Mouse (Mus musculus): ENCODE data around the gene Sik2. TPM values are rescaled to one million over a fixed set of nuclear protein-coding genes. Genes with fewer than 3 reads are reported as not detected.

Gene Sik2
- polyA plus RNA-seq, 1 experiment: 9.9 TPM

DNA sequence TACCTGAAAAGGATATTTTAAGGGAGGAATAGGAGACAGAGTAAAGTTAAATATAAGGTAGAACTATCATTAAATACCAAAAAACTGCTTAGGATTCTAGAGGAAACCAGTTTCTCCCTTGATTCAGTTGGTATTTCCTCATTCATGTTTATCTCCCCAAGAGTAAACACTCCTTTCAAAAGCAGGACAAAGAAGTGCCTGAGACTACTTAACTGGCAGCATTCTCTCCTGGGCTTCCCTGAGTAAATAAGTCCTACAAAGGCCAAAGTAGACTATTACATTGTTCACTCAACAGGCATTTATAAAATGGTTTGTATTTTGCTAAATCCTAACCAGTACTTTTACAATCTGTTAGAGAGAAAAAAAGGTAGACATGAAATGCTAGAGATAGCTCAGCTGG is 22.2 kb downstream of the Sik2 start:
- Histone ChIP-seq H3K27ac (ENCODE audit: insufficient read depth, low read depth, low read length) (no peak overlapping the region), H3K27me3 (ENCODE audit: control insufficient read depth, insufficient read depth, low read length) (no peaks in the 10 kb centered on the region), H3K36me3 (ENCODE audit: control insufficient read depth, insufficient read depth, low read length) (0 out of 2 replicates have a peak, but pooled peaks cover 2% of the 10 kb centered on the region), H3K4me3 (ENCODE audit: low read depth, low read length) (no peak overlapping the region), H3K4me1 (ENCODE audit: control insufficient read depth, insufficient read depth, insufficient read length, low read length) (no peaks in the 10 kb centered on the region)
- TF ChIP-seq CTCF (IDR thresholded peaks at IDR 0.05; ENCODE audit: extremely low read depth, insufficient read length, insufficient replicate concordance, low read depth, low read length) (no peak), POLR2A (IDR thresholded peaks at IDR 0.05; ENCODE audit: low read depth, low read length) (no peak)

DNA sequence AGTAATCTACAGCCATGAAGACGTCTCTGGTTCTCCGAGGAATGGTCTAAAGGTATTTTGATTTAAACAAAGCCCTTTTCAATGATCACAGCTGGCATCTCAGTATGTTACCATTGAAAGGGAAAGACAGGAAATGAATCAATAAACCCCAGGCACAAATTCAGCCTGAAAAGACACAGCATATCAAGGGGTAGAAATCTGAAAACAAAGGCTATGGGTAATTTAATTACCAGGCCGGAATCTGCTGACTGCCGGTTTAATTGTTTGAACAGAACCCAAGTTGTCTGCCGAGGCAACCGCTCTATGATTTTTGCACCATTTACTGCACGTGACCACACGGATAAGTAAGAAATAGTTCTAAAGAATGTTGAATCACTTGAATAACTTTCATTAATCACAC is 22.8 kb downstream of the Sik2 start:
- no peak overlapping the region for H3K4me3 ChIP-seq (ENCODE audit: low read depth, low read length)
- H3K36me3 ChIP-seq (ENCODE audit: control insufficient read depth, insufficient read depth, low read length): 0 out of 2 replicates have a peak, but pooled peaks cover 2% of the 10 kb centered on the region
- no peaks in the 10 kb centered on the region for H3K4me1 ChIP-seq (ENCODE audit: control insufficient read depth, insufficient read depth, insufficient read length, low read length)
- H3K27ac ChIP-seq (ENCODE audit: insufficient read depth, low read depth, low read length): no peak overlapping the region
- no peaks in the 10 kb centered on the region for H3K27me3 ChIP-seq (ENCODE audit: control insufficient read depth, insufficient read depth, low read length)
- WGBS: 53% methylated on average over 8 of the region's 8 CpGs
- TF ChIP-seq CTCF (IDR thresholded peaks at IDR 0.05; ENCODE audit: extremely low read depth, insufficient read length, insufficient replicate concordance, low read depth, low read length): no peak
- TF ChIP-seq POLR2A (IDR thresholded peaks at IDR 0.05; ENCODE audit: low read depth, low read length): no peak

DNA sequence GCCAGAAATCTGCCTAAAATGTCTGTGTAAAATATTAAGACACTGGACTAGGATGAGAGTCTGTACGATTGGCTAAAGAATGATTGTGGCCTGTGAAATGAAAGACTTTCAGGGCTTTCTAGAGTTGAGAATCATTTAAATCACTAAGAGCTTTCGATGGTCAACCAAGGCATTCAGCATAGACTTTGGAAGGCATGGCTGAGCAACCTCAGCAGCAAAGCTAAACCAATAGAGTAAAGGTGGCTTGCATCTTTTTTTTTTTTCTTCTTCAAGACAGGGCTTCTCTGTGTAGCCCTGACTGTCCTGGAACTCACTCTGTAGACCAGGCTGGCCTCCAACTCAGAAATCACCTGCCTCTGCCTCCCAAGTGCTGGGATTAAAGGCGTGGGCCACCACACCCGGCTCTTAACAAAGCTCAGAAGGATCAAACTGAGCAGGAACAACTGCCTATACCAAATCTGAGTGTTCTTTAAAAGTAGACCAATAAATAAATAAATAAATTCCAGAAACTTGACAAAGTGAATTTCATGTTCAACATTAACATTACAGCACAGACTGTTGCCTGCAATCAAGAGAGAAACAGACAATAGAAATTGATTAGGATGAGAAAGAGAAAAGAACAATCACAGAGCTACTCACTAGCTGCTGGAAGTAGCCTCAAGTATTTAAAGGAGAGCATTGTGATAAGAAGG is 27.2 kb downstream of the Sik2 start:
- no peaks in the 10 kb centered on the region for H3K4me1 ChIP-seq (ENCODE audit: control insufficient read depth, insufficient read depth, insufficient read length, low read length)
- TF ChIP-seq CTCF (IDR thresholded peaks at IDR 0.05; ENCODE audit: extremely low read depth, insufficient read length, insufficient replicate concordance, low read depth, low read length): no peak
- TF ChIP-seq POLR2A (IDR thresholded peaks at IDR 0.05; ENCODE audit: low read depth, low read length): no peak
- H3K36me3 ChIP-seq (ENCODE audit: control insufficient read depth, insufficient read depth, low read length): no peaks in the 10 kb centered on the region
- H3K27me3 ChIP-seq (ENCODE audit: control insufficient read depth, insufficient read depth, low read length): no peaks in the 10 kb centered on the region
- 85% methylated on average over 4 of the region's 4 CpGs for WGBS
- no peak overlapping the region for H3K27ac ChIP-seq (ENCODE audit: insufficient read depth, low read depth, low read length)
- no peak overlapping the region for H3K4me3 ChIP-seq (ENCODE audit: low read depth, low read length)

DNA sequence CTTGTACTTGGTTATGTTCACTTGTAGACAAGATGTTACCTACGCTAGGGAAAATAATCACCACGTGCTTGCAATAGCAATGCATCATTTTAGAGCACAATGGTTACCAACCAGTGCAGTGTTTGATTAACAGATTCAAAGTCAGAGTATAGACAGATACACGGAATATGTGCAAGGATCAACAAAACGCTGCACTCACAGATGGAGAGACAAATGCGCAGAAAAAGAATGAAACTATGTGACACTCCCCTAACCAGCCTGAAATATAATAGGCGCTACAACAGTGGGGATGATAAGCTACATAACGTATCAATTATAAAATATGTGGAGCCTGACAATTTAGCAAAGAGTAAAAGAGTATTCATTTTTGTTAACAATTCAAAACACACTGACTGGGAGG is 34.2 kb downstream of the Sik2 start:
- WGBS: 91% methylated on average over 7 of the region's 7 CpGs

GRCm38 (mm10) chr9:50970413-50970812 is 38.5 kb downstream of the Sik2 start:
- H3K36me3 ChIP-seq (ENCODE audit: control insufficient read depth, insufficient read depth, low read length): no peaks in the 10 kb centered on the region
- H3K27me3 ChIP-seq (ENCODE audit: control insufficient read depth, insufficient read depth, low read length): no peaks in the 10 kb centered on the region
- 82% methylated on average over 4 of the region's 4 CpGs for WGBS
- no peak overlapping the region for H3K27ac ChIP-seq (ENCODE audit: insufficient read depth, low read depth, low read length)
- H3K4me3 ChIP-seq (ENCODE audit: low read depth, low read length): no peak overlapping the region
- H3K4me1 ChIP-seq (ENCODE audit: control insufficient read depth, insufficient read depth, insufficient read length, low read length): peaks cover 2% of the 10 kb centered on the region; the same call in 1 of the 2 replicates
- TF ChIP-seq POLR2A (IDR thresholded peaks at IDR 0.05; ENCODE audit: low read depth, low read length): no peak
- TF ChIP-seq CTCF (IDR thresholded peaks at IDR 0.05; ENCODE audit: extremely low read depth, insufficient read length, insufficient replicate concordance, low read depth, low read length): no peak

More for the DNA sequence above, 34.2 kb downstream of the Sik2 start:
- H3K4me1 ChIP-seq (ENCODE audit: control insufficient read depth, insufficient read depth, insufficient read length, low read length): no peaks in the 10 kb centered on the region
- H3K36me3 ChIP-seq (ENCODE audit: control insufficient read depth, insufficient read depth, low read length): no peaks in the 10 kb centered on the region
- no peaks in the 10 kb centered on the region for H3K27me3 ChIP-seq (ENCODE audit: control insufficient read depth, insufficient read depth, low read length)
- H3K27ac ChIP-seq (ENCODE audit: insufficient read depth, low read depth, low read length): no peak overlapping the region
- H3K4me3 ChIP-seq (ENCODE audit: low read depth, low read length): no peak overlapping the region
- TF ChIP-seq CTCF (IDR thresholded peaks at IDR 0.05; ENCODE audit: extremely low read depth, insufficient read length, insufficient replicate concordance, low read depth, low read length) (no peak), POLR2A (IDR thresholded peaks at IDR 0.05; ENCODE audit: low read depth, low read length) (no peak)

DNA sequence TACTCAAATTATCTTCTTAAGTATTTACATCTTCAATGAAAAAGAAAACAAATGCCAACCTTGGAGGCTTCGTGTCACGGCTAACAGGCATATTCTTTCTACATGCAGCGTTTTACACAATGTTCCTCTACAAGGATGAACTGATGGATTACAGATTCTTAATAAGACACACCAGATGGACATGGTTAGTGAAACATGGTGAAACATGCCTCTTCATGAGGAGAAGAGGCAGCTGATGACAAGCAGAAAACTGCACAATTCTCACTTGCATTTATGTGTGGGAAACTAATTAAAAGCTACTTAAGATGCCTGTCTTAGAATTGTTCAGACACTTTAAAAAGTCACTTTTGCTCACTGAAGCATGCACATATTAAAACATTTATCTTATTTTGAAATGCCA is 39.6 kb downstream of the Sik2 start:
- Histone ChIP-seq H3K27me3 (ENCODE audit: control insufficient read depth, insufficient read depth, low read length) (no peaks in the 10 kb centered on the region), H3K36me3 (ENCODE audit: control insufficient read depth, insufficient read depth, low read length) (no peaks in the 10 kb centered on the region), H3K4me3 (ENCODE audit: low read depth, low read length) (no peak overlapping the region), H3K4me1 (ENCODE audit: control insufficient read depth, insufficient read depth, insufficient read length, low read length) (peaks cover 2% of the 10 kb centered on the region; the same call in 1 of the 2 replicates), H3K27ac (ENCODE audit: insufficient read depth, low read depth, low read length) (no peak overlapping the region)
- WGBS: 95% methylated on average over 3 of the region's 3 CpGs
- TF ChIP-seq CTCF (IDR thresholded peaks at IDR 0.05; ENCODE audit: extremely low read depth, insufficient read length, insufficient replicate concordance, low read depth, low read length) (no peak), POLR2A (IDR thresholded peaks at IDR 0.05; ENCODE audit: low read depth, low read length) (no peak)

DNA sequence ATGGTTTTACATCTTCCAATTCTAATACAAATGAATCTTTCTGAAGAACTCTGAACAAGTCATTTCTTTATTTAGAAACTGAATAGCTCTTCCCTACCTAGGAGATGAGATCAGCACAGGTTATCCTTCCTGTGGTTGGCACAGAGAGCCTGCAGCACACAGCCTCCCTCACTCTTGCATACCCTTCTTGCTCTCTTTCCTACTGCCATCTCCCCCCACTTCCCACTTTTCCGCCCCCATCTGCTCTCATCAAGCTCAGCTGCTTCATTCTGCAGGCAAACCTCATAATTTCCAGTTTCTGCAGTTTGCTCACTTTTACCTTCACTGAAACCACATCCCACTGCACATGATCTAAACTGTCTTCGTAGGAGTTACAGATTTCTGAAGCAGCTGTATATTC is 42.6 kb downstream of the Sik2 start:
- no peaks in the 10 kb centered on the region for H3K27me3 ChIP-seq (ENCODE audit: control insufficient read depth, insufficient read depth, low read length)
- no peak for TF ChIP-seq CTCF (IDR thresholded peaks at IDR 0.05; ENCODE audit: extremely low read depth, insufficient read length, insufficient replicate concordance, low read depth, low read length)
- no peak for TF ChIP-seq POLR2A (IDR thresholded peaks at IDR 0.05; ENCODE audit: low read depth, low read length)
- no peak overlapping the region for H3K4me3 ChIP-seq (ENCODE audit: low read depth, low read length)
- no peak overlapping the region for H3K27ac ChIP-seq (ENCODE audit: insufficient read depth, low read depth, low read length)
- H3K4me1 ChIP-seq (ENCODE audit: control insufficient read depth, insufficient read depth, insufficient read length, low read length): peaks cover 2% of the 10 kb centered on the region; the same call in 1 of the 2 replicates
- WGBS: 78% methylated on average over 2 of the region's 2 CpGs
- no peaks in the 10 kb centered on the region for H3K36me3 ChIP-seq (ENCODE audit: control insufficient read depth, insufficient read depth, low read length)

All from small intestine, adult 2 months (tissue).